Mouse (Mus musculus) limb, embryonic 14.5 days (tissue): ENCODE results near the gene Gm28043. TPM values are rescaled to one million over a fixed set of nuclear protein-coding genes. Genes with fewer than 3 reads are reported as not detected.

ENCODE experiments used
- ATAC-seq: fragments of 200-750 bp; cut with Nextera tagmentation; 2 replicates; pipeline ENCODE4 v1.8.0; 2017; ENCODE audit warnings: low read depth, moderate number of reproducible peaks, moderate TSS enrichment; ENCODE audit not compliant: low FRiP score
- DNase-seq: peaks from one replicate; pipeline ENCODE4 v3.0.0-alpha.2; 2015; ENCODE audit warnings: low spot score
- H3K27ac ChIP-seq: fragments of 300-500 bp; sonication (generic); replicated peaks from 2 replicates; pipeline ENCODE4 v1.5.1; 2014; ENCODE audit warnings: low read depth, mild to moderate bottlenecking, low read length, moderate library complexity, mixed read lengths
- H3K27me3 ChIP-seq: fragments of 300-500 bp; sonication (generic); 2 replicates; pipeline ENCODE4 v1.6.1; 2014; ENCODE audit warnings: low read length, mixed read lengths; ENCODE audit not compliant: control insufficient read depth, insufficient read depth
- H3K36me3 ChIP-seq: fragments of 300-500 bp; sonication (generic); 2 replicates; pipeline ENCODE4 v1.6.1; 2014; ENCODE audit warnings: mild to moderate bottlenecking, low read length, moderate library complexity, mixed read lengths; ENCODE audit not compliant: control insufficient read depth, insufficient read depth
- H3K4me1 ChIP-seq: fragments of 300-500 bp; sonication (generic); 2 replicates; pipeline ENCODE4 v1.6.1; 2014; ENCODE audit warnings: antibody characterized with exemption, low read length, mixed read lengths; ENCODE audit not compliant: control insufficient read depth, insufficient read depth
- H3K4me2 ChIP-seq: fragments of 300-500 bp; sonication (generic); replicated peaks from 2 replicates; pipeline ENCODE4 v1.6.1; 2014; ENCODE audit warnings: low read depth, mild to moderate bottlenecking, low read length, moderate library complexity; ENCODE audit not compliant: severe bottlenecking
- H3K4me3 ChIP-seq: fragments of 300-500 bp; sonication (generic); replicated peaks from 2 replicates; pipeline ENCODE4 v1.5.1; 2014; ENCODE audit warnings: low read length
- H3K9ac ChIP-seq: fragments of 300-500 bp; sonication (generic); 2 replicates; pipeline ENCODE4 v1.6.1; 2014; ENCODE audit warnings: mild to moderate bottlenecking, low read depth, low read length, moderate library complexity; ENCODE audit not compliant: severe bottlenecking
- H3K9me3 ChIP-seq: fragments of 300-500 bp; sonication (generic); 2 replicates; pipeline ENCODE4 v1.6.1; 2016; ENCODE audit warnings: low read length; ENCODE audit not compliant: control insufficient read depth
- POLR2A ChIP-seq: fragments of 200-500 bp; IDR thresholded peaks from 2 replicates; pipeline ENCODE4 v1.8.0; 2012; ENCODE audit warnings: inconsistent platforms, mild to moderate bottlenecking, moderate library complexity, borderline replicate concordance; ENCODE audit not compliant: insufficient read depth, insufficient read length; ENCODE audit errors: extremely low read depth
- WGBS: fragments of 180-500 bp; shearing (Covaris S2); extraction: QIAGEN DNeasy Blood & Tissue Kit; methylation state at CpG from one replicate; pipeline ENCODE4 v1.1.7; 2014; 5-methylcytosine and 5-hydroxymethylcytosine counted together
- polyA plus RNA-seq, 2 experiments: library from polyadenylated mRNA; depleted of rRNA in 1 of 2; stranded (reverse) in 1 of 2; unstranded in 1 of 2; fragments of >200 nt; fragmentation: Nextera tagmentation in 1 of 2; extraction: Ambion mirVana in 1 of 2; gene quantifications; 2 replicates each; pipeline versions ENCODE4 v1.2.1 to v1.2.3; 2012 to 2014

The Gm28043 gene
- polyA plus RNA-seq, 2 experiments = 2.8 to 3.5 TPM

- no peak overlapping the region for H3K4me3 ChIP-seq
- H3K4me2 ChIP-seq = no peak overlapping the region
- no peaks in the 10 kb centered on the region for H3K9me3 ChIP-seq
- no peak for TF ChIP-seq POLR2A
- ATAC-seq = no peak
- no peaks in the 10 kb centered on the region for H3K27me3 ChIP-seq
- peaks cover 85% of the 10 kb centered on the region for H3K36me3 ChIP-seq
- H3K4me1 ChIP-seq = no peaks in the 10 kb centered on the region
- WGBS = 89% methylated on average over 6 of the region's 6 CpGs
- no peak overlapping the region for H3K9ac ChIP-seq
- no peak for DNase-seq
- H3K27ac ChIP-seq = no peak overlapping the region
Measured at GRCm38 (mm10) chr17:29687373-29687772, 72.7 kb downstream of the Gm28043 start.

- Histone ChIP-seq H3K27ac (no peak overlapping the region), H3K9ac (no peak overlapping the region), H3K4me2 (no peak overlapping the region), H3K27me3 (no peaks in the 10 kb centered on the region), H3K4me3 (no peak overlapping the region), H3K4me1 (no peaks in the 10 kb centered on the region), H3K9me3 (no peaks in the 10 kb centered on the region), H3K36me3 (peaks cover 79% of the 10 kb centered on the region)
- ATAC-seq = no peak
- no peak for DNase-seq
- 90% methylated on average over 10 of the region's 10 CpGs for WGBS
- no peak for TF ChIP-seq POLR2A
Measured at GRCm38 (mm10) chr17:29688610-29689009, 73.9 kb downstream of the Gm28043 start.

- Histone ChIP-seq H3K9me3 (no peaks in the 10 kb centered on the region), H3K4me3 (no peak overlapping the region), H3K27ac (no peak overlapping the region), H3K36me3 (peaks cover 78% of the 10 kb centered on the region), H3K4me1 (no peaks in the 10 kb centered on the region), H3K4me2 (no peak overlapping the region), H3K27me3 (no peaks in the 10 kb centered on the region), H3K9ac (no peak overlapping the region)
- WGBS = 69% methylated on average over 6 of the region's 6 CpGs
- ATAC-seq (no peak), DNase-seq (no peak)
- no peak for TF ChIP-seq POLR2A
Measured at GRCm38 (mm10) chr17:29690257-29690656, 75.6 kb downstream of the Gm28043 start.

DNA sequence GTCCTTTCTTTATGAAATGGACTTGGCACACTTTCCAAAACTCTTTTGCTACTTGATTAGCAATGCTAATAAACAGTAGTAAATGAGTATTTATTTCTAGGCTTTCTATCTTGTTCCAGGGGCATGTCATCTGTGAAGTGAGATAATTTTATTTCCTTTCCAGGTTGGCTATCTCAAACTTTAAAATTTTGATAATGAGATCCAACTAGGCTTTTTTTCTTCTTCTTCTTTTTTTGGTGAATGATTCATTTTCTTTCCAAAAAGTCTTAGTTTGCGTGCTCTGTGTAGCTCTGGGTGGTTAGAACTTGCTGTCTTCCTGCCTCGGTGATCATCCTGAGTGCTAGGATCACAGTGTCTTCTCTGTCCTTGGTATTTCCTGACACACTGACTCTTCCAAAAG, 78.2 kb downstream of the Gm28043 start:
- no peak overlapping the region for H3K4me3 ChIP-seq
- H3K27me3 ChIP-seq = no peaks in the 10 kb centered on the region
- H3K27ac ChIP-seq = no peak overlapping the region
- no peaks in the 10 kb centered on the region for H3K4me1 ChIP-seq
- ATAC-seq (no peak), DNase-seq (no peak)
- 94% methylated on average over 2 of the region's 2 CpGs for WGBS
- no peak overlapping the region for H3K4me2 ChIP-seq
- no peaks in the 10 kb centered on the region for H3K9me3 ChIP-seq
- no peak overlapping the region for H3K9ac ChIP-seq
- H3K36me3 ChIP-seq = peaks cover 73% of the 10 kb centered on the region
- TF ChIP-seq POLR2A = no peak

DNA sequence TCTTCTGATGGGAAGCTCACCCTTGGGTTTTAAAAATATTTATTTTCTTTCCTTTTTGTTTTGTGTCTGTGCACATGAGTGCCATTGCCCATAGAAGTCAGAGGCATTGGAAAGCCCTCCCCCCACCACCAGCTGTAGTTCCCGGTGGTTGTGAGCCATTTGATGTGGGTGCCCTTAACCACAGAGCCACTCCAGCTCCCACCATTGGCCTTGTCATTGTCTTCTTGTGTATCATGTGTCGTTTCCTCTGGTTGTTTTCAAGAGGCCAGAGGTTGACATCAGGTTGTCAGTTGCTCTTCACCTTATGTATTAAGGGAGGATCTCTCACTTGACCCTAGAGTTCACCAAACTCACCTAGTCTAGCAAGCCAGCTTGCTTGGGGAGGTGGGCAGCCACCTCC, 78.9 kb downstream of the Gm28043 start:
- no peaks in the 10 kb centered on the region for H3K27me3 ChIP-seq
- H3K9ac ChIP-seq = no peak overlapping the region
- no peak overlapping the region for H3K4me3 ChIP-seq
- H3K4me1 ChIP-seq = no peaks in the 10 kb centered on the region
- WGBS = 80% methylated on average over 2 of the region's 2 CpGs
- DNase-seq (no peak), ATAC-seq (no peak)
- peaks cover 74% of the 10 kb centered on the region for H3K36me3 ChIP-seq
- no peak for TF ChIP-seq POLR2A
- H3K27ac ChIP-seq = no peak overlapping the region
- H3K9me3 ChIP-seq = no peaks in the 10 kb centered on the region
- H3K4me2 ChIP-seq = no peak overlapping the region

GRCm38 (mm10) chr17:29694516-29694915, 79.8 kb downstream of the Gm28043 start:
- no peak overlapping the region for H3K9ac ChIP-seq
- no peak overlapping the region for H3K4me3 ChIP-seq
- H3K27ac ChIP-seq = no peak overlapping the region
- no peak overlapping the region for H3K4me2 ChIP-seq
- H3K36me3 ChIP-seq = peaks cover 79% of the 10 kb centered on the region
- no peak for TF ChIP-seq POLR2A
- DNase-seq (no peak), ATAC-seq (no peak)
- no peaks in the 10 kb centered on the region for H3K4me1 ChIP-seq
- WGBS = 85% methylated on average over 4 of the region's 4 CpGs
- H3K9me3 ChIP-seq = no peaks in the 10 kb centered on the region
- H3K27me3 ChIP-seq = no peaks in the 10 kb centered on the region
